Mouse (Mus musculus) embryonic facial prominence, embryonic 14.5 days (tissue): ENCODE results near the gene Hlcs. TPM values are rescaled to one million over a fixed set of nuclear protein-coding genes. Genes with fewer than 3 reads are reported as not detected.
A peak's percentile ranks its signal among the peaks of the same experiment; 100 is the strongest.

Experiments
- ATAC-seq: fragments of 200-750 bp; cut with Nextera tagmentation; 2 replicates; pipeline ENCODE4 v1.8.0; 2017; ENCODE audit warnings: low read depth, moderate number of reproducible peaks, moderate TSS enrichment
- DNase-seq: peaks from one replicate; pipeline ENCODE4 v3.0.0-alpha.2; 2015; ENCODE audit warnings: low spot score
- H3K27ac ChIP-seq: fragments of 300-500 bp; sonication (generic); replicated peaks from 2 replicates; pipeline ENCODE4 v1.5.1; 2014; ENCODE audit warnings: low read depth, mild to moderate bottlenecking, low read length, moderate library complexity
- H3K27me3 ChIP-seq: fragments of 300-500 bp; sonication (generic); replicated peaks from 2 replicates; pipeline ENCODE4 v1.6.1; 2014; ENCODE audit warnings: low read length; ENCODE audit not compliant: control insufficient read depth, insufficient read depth
- H3K36me3 ChIP-seq: fragments of 300-500 bp; sonication (generic); 2 replicates; pipeline ENCODE4 v1.6.1; 2014; ENCODE audit warnings: low read length, mixed read lengths; ENCODE audit not compliant: control insufficient read depth, insufficient read depth
- H3K4me1 ChIP-seq: fragments of 300-500 bp; sonication (generic); 2 replicates; pipeline ENCODE4 v1.6.1; 2014; ENCODE audit warnings: antibody characterized with exemption, low read length; ENCODE audit not compliant: control insufficient read depth, insufficient read depth
- H3K4me2 ChIP-seq: fragments of 300-500 bp; sonication (generic); 2 replicates; pipeline ENCODE4 v1.6.1; 2014; ENCODE audit warnings: low read depth, mild to moderate bottlenecking, low read length, moderate library complexity, mixed read lengths
- H3K4me3 ChIP-seq: fragments of 300-500 bp; sonication (generic); 2 replicates; pipeline ENCODE4 v1.5.1; 2014; ENCODE audit warnings: low read depth, mild to moderate bottlenecking, low read length
- H3K9ac ChIP-seq: fragments of 300-500 bp; sonication (generic); 2 replicates; pipeline ENCODE4 v1.6.1; 2014; ENCODE audit warnings: low read depth, mild to moderate bottlenecking, low read length, moderate library complexity, mixed read lengths
- H3K9me3 ChIP-seq: fragments of 300-500 bp; sonication (generic); 2 replicates; pipeline ENCODE4 v1.6.1; 2016; ENCODE audit warnings: low read length; ENCODE audit not compliant: control insufficient read depth
- WGBS: fragments of 180-500 bp; shearing (Covaris S2); extraction: QIAGEN DNeasy Blood & Tissue Kit; methylation state at CpG from one replicate; pipeline ENCODE4 v1.1.7; 2014; 5-methylcytosine and 5-hydroxymethylcytosine counted together
- polyA plus RNA-seq: library from polyadenylated mRNA; unstranded; fragments of >200 nt; fragmentation: Nextera tagmentation; extraction: Ambion mirVana; gene quantifications from 2 replicates; pipeline ENCODE4 v1.2.1, GENCODE M21; 2014

Hlcs gene
- polyA plus RNA-seq, 1 experiment from 2014 or later: 6.8 TPM

DNA sequence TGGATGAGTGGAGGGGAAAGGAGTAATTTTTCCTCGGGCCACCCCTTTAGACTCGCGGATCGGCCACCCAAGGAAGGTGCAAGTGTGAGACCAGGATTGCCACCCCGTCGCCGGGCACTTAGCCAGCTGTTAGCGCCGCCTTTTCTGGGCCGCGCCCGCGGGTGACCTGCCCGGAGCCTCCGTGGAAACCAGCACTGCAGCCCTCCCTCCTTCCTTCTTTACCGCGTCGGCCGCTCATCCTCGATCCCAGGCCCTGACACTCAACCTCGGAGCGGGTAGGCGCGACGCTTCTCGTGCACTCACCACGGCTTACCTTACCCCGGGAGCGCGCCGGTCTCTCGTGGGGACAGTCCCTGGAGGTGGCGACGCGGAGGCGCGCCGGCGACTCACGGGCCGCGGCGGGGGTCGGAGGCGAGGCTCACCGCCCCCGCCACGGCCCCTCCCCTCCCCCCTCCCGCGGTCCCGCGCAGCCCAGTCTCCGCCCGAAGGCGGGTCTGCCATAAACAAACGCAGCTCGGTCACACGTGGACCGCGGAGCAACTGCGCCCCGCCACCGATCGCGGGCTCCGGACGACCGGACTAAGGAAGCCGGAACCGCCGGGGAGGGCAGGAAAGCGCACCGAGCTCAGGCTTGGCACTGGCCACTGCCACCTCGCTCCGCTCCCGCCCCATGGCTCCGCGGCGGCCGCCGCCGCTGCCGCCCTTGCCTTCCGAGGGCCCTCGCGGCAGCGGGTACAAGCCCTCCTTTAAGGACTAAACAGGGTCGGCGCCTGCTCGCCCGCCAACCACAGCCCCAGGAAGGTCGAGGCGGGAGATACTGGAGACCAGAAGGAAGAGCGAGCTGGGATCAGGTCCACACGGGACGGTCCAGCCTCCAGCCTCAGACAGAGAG is 228.4 kb downstream of the Hlcs start, which contains the start of gene Sim2:
Gene Sim2, plus strand, starts transcription at position 221 of the 892 bp plus-strand sequence.
- ATAC-seq (no peak), DNase-seq (no peak)
- Histone ChIP-seq H3K9ac (peak within 1 kb of the TSS; percentile 61), H3K27me3 (peaks cover 99% of the 10 kb centered on the region), H3K27ac (no peak within 1 kb of the TSS), H3K4me2 (peak within 1 kb of the TSS; percentile 71), H3K9me3 (no peaks in the 10 kb centered on the region), H3K4me1 (peaks cover 9% of the 10 kb centered on the region; the same call in 1 of the 2 replicates), H3K36me3 (no peaks in the 10 kb centered on the region), H3K4me3 (peak within 1 kb of the TSS; percentile 46)
- 0% methylated on average over 42 of the region's 96 CpGs for WGBS

DNA sequence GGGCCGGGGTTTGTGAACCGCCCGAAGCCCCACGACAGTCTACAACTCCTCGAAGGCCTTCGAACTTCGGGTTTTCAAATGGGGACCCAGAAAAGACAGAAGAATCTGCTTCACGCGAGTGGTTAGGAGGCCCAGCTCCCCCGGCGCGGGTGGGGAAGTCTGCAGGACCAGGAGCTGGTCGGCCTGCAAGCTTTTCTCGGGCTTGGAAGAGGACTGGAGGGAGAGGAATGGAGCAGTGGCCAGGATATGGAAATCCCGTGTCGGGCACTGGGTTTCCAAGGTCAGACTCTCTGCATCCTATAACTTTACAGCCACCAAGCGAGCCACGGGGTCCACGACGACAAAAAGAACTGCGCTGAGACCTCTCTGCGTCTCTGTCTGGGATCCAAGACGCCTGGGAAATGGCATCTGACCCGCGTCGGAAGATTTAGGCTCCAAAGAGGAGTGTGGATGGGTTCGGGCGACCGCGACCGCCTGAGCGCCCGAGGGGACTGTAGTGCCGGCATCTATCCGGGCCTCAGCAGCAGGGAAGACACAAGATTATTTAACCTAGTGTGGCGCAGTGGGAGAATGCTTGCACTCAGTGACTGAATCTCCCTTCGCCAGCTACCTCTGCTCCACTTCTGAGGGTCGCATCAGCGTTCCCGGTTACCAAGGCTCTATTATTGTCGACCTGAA is 229.4 kb downstream of the Hlcs start:
- no peak for DNase-seq
- peak overlapping the region; percentile 5; the same call in 1 of the 2 replicates for H3K9ac ChIP-seq
- no peak overlapping the region for H3K27ac ChIP-seq

DNA sequence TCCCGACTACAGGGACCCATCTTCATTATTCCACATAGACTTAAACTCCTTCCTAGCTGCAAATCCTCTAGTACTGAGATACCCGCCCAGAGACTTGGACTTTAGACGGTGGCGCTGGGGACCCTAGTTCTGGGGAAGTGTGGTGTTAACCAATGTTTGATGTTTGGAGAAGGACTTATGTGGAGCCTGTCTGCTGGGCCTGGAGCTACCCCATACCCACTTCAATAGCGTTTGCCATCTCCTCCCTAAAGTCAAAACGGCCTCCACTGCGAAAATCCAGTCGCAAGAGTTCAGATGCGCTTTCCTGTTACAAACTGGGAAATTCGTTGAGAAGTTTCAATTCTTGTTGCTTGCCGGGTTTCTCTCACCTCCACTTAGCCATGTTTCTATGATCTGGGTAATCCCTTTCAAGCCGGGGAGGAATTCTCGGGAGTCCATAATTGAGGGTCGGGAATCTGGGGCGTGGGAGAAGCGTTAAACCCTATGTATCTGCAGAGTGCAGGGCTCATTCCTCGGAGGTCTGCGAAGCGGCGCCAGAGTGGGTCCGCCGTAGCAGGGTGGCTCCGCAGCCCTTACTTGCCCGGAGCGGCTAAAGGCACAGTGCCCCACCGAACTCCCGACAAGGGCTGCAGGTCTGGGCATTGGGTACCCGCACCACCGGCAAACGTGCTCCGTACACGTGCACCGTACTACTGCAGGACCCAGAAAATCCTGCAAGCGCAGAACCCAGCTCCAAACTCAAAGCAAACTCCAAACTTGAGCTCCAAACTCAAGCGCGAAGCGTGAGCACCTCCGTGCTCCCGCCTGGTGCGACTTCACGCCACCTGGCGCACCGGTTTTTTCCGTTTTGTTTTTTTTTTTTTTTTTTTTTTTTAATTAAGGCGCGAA is 230.2 kb downstream of the Hlcs start:
- Histone ChIP-seq H3K36me3 (no peaks in the 10 kb centered on the region), H3K9ac (peak overlapping the region; percentile 35; the same call in 1 of the 2 replicates), H3K27me3 (peaks cover 99% of the 10 kb centered on the region), H3K9me3 (no peaks in the 10 kb centered on the region), H3K4me2 (peak overlapping the region; percentile 71), H3K4me1 (peaks cover 9% of the 10 kb centered on the region; the same call in 1 of the 2 replicates), H3K27ac (no peak overlapping the region), H3K4me3 (peak overlapping the region; percentile 46; the same call in 1 of the 2 replicates)
- DNase-seq: no peak
- WGBS: 4% methylated on average over 41 of the region's 46 CpGs
- ATAC-seq: no peak

More for the DNA sequence above, 229.4 kb downstream of the Hlcs start:
- no peak for ATAC-seq
- Histone ChIP-seq H3K9me3 (no peaks in the 10 kb centered on the region), H3K4me2 (peak overlapping the region; percentile 71), H3K4me3 (peak overlapping the region; percentile 46; the same call in 1 of the 2 replicates), H3K27me3 (peaks cover 99% of the 10 kb centered on the region), H3K4me1 (peaks cover 9% of the 10 kb centered on the region; the same call in 1 of the 2 replicates), H3K36me3 (no peaks in the 10 kb centered on the region)
- 2% methylated on average over 40 of the region's 41 CpGs for WGBS

DNA sequence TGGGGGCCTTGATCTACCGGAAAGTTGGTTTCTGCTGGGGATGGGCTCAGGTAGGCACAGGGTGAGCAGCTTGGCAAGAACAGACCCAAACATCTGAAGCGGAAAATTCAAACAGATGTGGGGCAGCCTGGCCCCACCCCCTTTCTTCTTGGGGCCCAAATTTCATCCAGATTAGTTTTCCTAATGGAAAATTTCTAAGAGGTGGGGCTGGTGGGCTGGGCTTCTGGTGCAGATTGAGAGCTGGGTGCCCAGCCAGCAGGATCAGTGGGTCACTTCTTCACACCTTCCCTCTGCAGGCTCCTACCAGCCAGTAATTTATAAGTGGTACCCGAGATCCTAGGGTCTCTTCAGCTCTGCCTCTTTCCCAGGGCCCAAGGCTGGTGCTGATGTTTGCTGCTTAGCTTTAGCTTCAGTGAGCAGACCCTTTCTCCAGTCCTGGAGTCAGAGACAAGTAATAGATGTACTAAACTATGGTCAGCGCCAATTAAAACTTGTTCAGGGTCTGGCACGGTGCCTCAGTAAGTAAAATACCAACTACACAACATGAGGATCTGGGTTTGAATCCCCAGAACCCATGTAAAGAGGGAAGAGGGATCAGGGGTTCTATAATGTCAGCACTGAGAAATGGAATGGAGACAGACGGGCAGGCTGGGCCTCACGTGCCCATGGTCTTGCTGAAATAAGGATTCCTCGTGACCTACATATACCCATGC is 231.2 kb downstream of the Hlcs start:
- H3K4me3 ChIP-seq: no peak overlapping the region
- H3K36me3 ChIP-seq: no peaks in the 10 kb centered on the region
- no peak overlapping the region for H3K9ac ChIP-seq
- ATAC-seq (no peak), DNase-seq (no peak)
- H3K27me3 ChIP-seq: peaks cover 99% of the 10 kb centered on the region
- 14% methylated on average over 8 of the region's 8 CpGs for WGBS
- H3K9me3 ChIP-seq: no peaks in the 10 kb centered on the region
- peaks cover 9% of the 10 kb centered on the region; the same call in 1 of the 2 replicates for H3K4me1 ChIP-seq
- H3K27ac ChIP-seq: no peak overlapping the region
- no peak overlapping the region for H3K4me2 ChIP-seq

DNA sequence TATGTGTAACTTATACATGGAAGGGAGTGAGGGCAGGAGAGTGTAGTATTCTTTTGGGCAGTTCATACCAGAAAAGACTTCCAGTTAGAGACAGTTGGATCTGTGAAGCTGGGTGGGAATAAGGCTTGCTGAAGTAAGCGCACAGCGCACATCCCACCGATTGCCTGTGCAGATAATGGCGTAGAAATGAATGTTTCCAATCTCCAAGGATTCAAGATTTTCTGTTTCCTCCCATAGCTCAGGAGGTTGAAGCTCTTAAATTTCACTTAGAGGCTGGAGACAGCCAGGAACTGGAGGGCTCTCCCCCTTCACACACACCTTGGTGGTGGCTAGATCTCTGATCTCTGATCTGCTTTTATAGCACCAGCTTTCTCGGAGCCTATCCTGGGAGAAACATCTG is 231.8 kb downstream of the Hlcs start:
- Histone ChIP-seq H3K27ac (no peak overlapping the region), H3K4me2 (no peak overlapping the region), H3K27me3 (peaks cover 99% of the 10 kb centered on the region), H3K9ac (no peak overlapping the region), H3K4me3 (no peak overlapping the region), H3K9me3 (no peaks in the 10 kb centered on the region), H3K4me1 (peaks cover 9% of the 10 kb centered on the region; the same call in 1 of the 2 replicates), H3K36me3 (no peaks in the 10 kb centered on the region)
- ATAC-seq (no peak), DNase-seq (no peak)
- WGBS: 14% methylated on average over 5 of the region's 5 CpGs

DNA sequence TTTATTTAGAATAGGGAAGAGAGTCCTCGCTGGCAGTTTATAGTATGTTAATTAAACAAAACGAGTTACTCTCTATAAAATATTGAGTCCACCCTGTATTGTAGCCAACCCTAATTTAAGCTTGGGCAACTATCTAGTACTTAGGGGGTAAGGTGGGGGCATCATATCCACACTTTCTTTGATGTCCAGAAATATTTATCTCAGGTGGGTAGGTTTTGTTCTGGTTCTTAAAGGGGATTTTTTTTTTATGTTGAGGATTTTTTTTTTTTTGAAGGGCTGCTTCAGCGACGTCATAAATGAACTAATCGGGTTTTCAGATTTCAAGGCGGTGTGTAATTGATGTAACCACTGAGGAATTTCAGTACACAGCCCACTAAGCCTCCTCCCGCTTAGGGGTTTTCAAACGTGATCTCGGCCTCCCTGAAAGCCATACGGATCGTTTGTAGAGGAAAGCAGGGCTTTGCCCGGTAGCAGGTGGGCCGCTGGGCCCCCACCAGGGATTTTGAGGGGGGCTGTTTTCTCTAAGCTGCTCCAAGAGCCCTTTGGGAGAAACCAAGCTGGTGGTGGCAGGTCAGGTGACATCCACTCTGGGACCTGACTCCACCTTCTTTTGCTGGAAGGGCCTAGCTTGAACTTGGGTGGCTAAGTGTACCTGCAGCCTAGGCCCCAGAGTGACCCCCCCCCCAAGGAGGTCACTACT is 233.4 kb downstream of the Hlcs start:
- Histone ChIP-seq H3K4me3 (no peak overlapping the region), H3K9me3 (no peaks in the 10 kb centered on the region), H3K4me2 (no peak overlapping the region), H3K4me1 (peaks cover 4% of the 10 kb centered on the region; the same call in 1 of the 2 replicates), H3K27ac (no peak overlapping the region), H3K9ac (no peak overlapping the region), H3K36me3 (no peaks in the 10 kb centered on the region), H3K27me3 (peaks cover 96% of the 10 kb centered on the region)
- 3% methylated on average over 13 of the region's 13 CpGs for WGBS
- DNase-seq (peak; percentile 58), ATAC-seq (no peak)

DNA sequence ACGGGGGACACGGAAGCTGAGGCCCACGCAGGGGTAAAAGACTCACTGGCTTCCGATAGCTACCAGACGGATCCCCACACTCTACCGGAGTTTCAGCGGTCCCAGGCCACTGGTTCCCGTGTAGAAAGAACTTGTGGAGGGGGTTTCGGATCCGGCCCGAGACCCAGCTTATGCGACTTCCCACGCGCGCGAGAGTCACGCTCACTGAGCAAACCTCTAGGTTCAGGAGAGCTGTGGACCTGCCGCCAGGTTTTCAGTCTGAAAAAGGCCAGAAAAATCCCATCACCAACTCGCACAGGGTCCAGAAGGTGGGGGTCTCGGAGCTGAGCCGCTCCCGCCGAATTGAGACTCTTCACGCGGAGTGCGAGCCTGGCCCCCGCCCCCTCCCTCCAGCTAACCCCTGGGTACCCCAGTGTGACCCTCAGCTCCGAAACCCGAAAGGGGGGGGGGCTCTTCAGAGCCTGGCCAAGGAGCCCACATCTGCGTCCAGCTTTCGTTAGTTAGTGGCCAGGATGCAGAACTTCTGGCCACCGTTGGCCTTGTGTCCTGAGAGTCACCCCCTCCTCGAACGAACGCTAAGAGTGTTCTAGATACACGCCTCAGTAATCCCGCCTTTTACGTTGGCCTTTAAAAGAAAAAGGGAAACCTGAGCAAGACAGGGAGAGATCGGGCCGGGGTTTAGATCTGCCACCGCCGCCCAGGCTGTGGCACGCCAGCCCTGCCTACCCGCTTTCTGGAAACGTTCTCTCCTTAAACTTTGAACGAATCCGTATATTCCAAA is 234.1 kb downstream of the Hlcs start:
- Histone ChIP-seq H3K27ac (no peak overlapping the region), H3K4me1 (no peaks in the 10 kb centered on the region), H3K27me3 (peaks cover 90% of the 10 kb centered on the region), H3K36me3 (no peaks in the 10 kb centered on the region), H3K9ac (no peak overlapping the region), H3K4me3 (peak overlapping the region; percentile 10), H3K4me2 (peak overlapping the region; percentile 39), H3K9me3 (no peaks in the 10 kb centered on the region)
- ATAC-seq (no peak), DNase-seq (no peak)
- WGBS: 2% methylated on average over 38 of the region's 47 CpGs
